Mouse (Mus musculus) bone marrow, adult 2 months (tissue): ENCODE measurements at regions not wholly inside any gene's neighbourhood (a gene's known extent, or its start where the extent isn't known, plus 50 kb on each side); places are given as distances from the start of the nearest gene placed in this dataset.

Experiments used
- CTCF ChIP-seq: fragments of 200-500 bp; IDR thresholded peaks from 2 replicates; pipeline ENCODE4 v1.5.1; 2011; ENCODE audit warnings: low read length, control low read depth; ENCODE audit not compliant: control insufficient read depth, insufficient read depth
- POLR2A ChIP-seq: fragments of 200-500 bp; IDR thresholded peaks from 2 replicates; pipeline ENCODE4 v1.6.1; 2011; ENCODE audit warnings: low read depth, mild to moderate bottlenecking, control low read depth, low read length, borderline replicate concordance; ENCODE audit not compliant: control insufficient read depth

DNA sequence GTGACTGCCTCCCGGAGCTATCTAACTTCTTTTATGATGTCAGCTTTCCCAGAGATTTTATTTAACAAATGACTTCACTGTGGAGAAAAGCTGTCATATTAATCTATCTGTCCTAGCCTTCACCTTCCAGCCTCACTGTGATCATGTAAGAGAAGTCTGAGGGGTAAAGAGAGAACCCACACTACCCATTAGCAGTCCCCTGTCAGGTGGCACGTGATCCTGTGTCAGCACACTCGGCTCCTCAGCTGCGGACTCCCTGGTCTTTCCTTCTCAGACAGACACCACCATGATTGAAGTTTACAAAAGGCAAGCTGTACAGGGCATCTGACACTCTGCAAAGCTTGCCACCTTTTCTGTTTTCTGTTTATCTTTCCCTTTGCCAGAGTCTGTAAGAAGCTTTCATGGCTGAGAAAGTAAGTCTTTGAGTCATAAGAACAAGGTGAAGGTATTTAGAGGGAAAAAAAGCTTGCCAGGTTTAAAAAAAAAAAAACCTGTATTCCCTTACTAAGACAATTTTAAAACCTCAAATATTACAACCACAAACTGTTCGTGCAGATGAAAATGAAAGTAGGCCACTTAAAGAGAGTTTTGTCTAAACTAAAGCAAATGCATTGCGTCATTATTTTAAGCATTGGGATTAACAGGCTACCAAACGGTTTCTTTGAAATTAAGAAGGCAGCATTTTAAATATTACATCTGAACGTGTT is 64.2 kb upstream of the Prep start:
- no peak for TF ChIP-seq CTCF
- no peak for TF ChIP-seq POLR2A
